Mouse (Mus musculus) heart, postnatal 14 days (tissue): Measurements from ENCODE around the gene Hipk4. TPM values are rescaled to one million over a fixed set of nuclear protein-coding genes. Genes with fewer than 3 reads are reported as not detected.

Experiments used
- DNase-seq, 2 experiments: peaks; one replicate each; pipeline ENCODE4 v3.0.0; 2021 to 2022
- intact Hi-C: fragments of 180-260 bp; cut with DNase I; formaldehyde crosslinking; loops from one replicate; pipeline ENCODE4 v1.15.1; 2025
- total RNA-seq, 2 experiments: library from RNA; stranded (reverse); gene quantifications; 2 replicates each; pipeline ENCODE4 v1.2.3; 2021

Hipk4 gene
- total RNA-seq, 2 experiments from 2014 or later, result 0.32 to 0.55 TPM

DNA sequence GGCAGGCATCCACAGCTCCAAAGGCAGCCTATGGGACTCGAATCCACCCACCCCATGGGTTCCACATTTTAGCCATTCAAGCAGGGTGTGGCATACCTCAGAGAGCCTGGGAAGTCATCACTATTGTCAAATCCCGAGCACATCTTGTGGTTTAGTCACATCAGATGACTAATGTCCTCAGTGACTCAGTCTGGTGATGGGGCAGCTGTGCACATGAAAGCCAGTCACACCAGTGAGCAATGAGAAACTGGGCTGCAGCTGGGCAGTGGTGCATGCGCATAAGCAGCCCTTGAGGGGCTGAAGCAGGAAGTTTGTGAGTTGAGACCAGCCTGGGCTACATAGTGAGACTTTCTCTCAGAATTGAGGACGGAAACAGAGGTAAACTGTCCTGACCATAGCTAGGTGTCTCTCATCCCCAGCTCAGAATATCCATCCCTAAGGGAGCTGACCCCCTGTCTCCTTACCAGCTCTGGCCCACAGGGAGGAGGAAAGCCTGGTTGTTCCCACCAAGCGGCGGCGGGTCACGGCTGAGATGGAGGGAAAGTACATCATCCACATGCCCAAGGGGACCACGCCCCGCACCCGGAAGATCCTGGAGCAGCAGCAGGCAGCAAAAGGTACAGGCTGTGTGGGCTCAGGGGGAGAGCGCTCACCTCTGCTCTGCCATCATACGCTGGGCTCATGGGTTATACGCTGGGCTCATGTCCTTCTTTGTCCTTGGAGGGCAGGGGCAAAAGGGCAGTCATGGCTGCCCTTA, 51.2 kb downstream of the Hipk4 start:
- intact Hi-C loops, result no loop called here

DNA sequence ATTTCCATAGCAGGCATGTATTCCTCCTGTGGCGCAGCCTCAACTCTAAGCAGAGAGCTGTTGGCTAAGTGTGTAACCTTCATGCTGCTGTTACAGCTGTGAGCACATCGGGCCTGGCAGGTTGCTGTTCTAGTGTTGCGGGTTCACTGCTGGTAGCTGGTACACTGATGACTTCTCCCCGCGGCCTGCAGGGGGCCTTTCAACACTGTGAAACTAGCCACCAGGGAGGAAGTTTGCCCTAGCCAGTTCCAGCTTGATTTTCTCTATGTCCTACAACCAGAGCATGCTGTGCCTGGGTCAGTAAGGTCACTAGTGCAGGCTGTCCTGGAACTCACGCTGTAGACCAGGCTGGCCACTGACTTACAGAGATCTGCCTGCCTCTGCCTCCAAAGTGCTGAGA, 53.8 kb downstream of the Hipk4 start:
- peak; percentile 36 to 61 for DNase-seq
- intact Hi-C loops, result loop anchor here (5.0 kb wide), 3 partner anchors 40 to 110 kb away; partner anchors contain the start of gene Zfp607b

More for the DNA sequence above, 51.2 kb downstream of the Hipk4 start:
- no peak for DNase-seq

DNA sequence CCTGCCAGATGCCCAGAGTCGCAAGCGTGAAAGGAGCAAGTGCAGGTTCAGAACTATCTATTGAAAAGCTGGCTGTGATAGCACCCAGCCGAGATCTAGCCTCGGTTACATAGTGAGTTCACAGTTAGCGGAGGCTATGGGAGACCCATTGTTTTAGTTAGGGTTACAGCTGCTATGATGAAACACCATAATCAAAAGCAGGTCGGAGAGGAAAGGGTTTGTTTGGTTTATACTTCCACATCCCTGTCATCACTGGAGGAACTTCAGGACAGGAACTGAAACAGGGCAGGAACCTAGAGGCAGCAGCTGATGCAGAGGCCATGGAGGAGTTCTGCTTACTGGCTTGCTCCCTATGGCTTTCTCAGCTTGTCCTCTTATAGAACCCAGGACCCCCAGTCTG, 54.5 kb downstream of the Hipk4 start:
- intact Hi-C loops, result loop anchor here (5.0 kb wide), 3 partner anchors 40 to 110 kb away; partner anchors contain the start of gene Zfp607b
- DNase-seq, result no peak

GRCm38 (mm10) chr7:27578465-27578864, 55.4 kb downstream of the Hipk4 start:
- DNase-seq, result no peak
- intact Hi-C loops, result loop anchor here (5.0 kb wide), 3 partner anchors 39 to 109 kb away; partner anchors contain the start of gene Zfp607b

DNA sequence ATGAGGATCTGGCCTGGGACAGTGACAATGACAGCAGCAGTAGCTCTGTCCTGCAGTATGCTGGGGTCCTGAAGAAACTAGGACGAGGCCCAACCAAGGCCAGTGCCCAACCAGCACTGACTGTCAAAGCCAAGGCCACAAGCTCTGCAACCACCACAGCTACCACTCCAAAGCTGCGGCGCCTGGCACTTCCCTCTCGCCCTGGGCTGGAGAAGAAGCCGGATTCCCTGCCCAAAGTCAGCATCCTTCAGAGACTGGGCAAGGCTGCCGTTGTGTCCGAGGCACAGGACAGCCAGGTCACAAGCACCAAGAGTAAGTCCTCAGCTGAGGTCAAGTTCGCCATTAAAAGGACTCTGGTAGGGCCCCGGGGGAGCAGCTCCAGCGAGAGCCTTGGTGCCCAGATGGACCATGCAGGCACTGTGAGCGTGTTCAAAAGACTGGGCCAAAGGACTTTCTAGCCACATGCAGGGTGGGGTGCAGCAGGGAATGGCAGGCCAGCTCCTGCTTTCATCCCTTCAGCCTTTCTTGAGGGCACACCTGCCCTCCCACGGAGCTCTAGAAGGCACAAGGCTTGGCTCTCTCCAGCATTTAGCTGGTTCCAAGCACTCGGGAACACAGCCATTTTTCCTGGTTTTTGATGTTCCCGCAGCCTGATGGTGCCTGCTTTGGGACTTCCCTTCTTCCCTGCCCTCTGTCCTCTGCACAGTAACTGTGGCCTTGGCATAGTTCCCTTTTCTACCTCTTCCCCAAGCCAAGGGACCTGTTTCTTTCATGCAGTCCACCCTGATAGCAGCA, 57.5 kb downstream of the Hipk4 start:
- intact Hi-C loops, result no loop called here
- no peak for DNase-seq

Other genes starting within 250 kb of the Hipk4 start
- 100 to 1,000 TPM; 354 to 358 TPM for gene Ltbp4, start 185.6 kb upstream of the Hipk4 start, total RNA-seq
- 1 to 10 TPM; 8.6 to 9.7 TPM for gene Shkbp1, start 167.2 kb upstream of the Hipk4 start, total RNA-seq
- gene Gm20479, start 165.8 kb upstream of the Hipk4 start, total RNA-seq, result under 1 TPM in 1 of 2 experiments, not detected in 1; 0.76 TPM
- gene Sptbn4, start 75.6 kb upstream of the Hipk4 start, total RNA-seq, result under 1 TPM; 0.14 to 0.20 TPM
- gene Blvrb, start 75.3 kb upstream of the Hipk4 start, total RNA-seq, result 10 to 100 TPM; 34.3 to 34.9 TPM
- gene Sertad3, start 49.5 kb upstream of the Hipk4 start, total RNA-seq, result 1 to 10 TPM; 7.6 to 8.5 TPM
- gene Sertad1, start 36.4 kb upstream of the Hipk4 start, total RNA-seq, result 10 to 100 TPM; 10.9 to 11.4 TPM
- 1 to 10 TPM; 1.4 to 2.8 TPM for gene Prx, start 23.9 kb upstream of the Hipk4 start, total RNA-seq
- 10 to 100 TPM; 29.0 to 31.8 TPM for gene Pld3, start 30.0 kb downstream of the Hipk4 start, total RNA-seq
- 10 to 100 TPM; 53.0 to 62.2 TPM for gene 2310022A10Rik, start 30.0 kb downstream of the Hipk4 start, total RNA-seq
- 100 to 1,000 TPM; 169 to 170 TPM for gene Akt2, start 68.3 kb downstream of the Hipk4 start, total RNA-seq
- gene Ttc9b, start 130.6 kb downstream of the Hipk4 start, total RNA-seq, result not detected
- gene Map3k10, start 151.3 kb downstream of the Hipk4 start, total RNA-seq, result 10 to 100 TPM; 17.0 to 22.4 TPM
- 1 to 10 TPM in 1 of 2 experiments, under 1 TPM in 1; 0.84 to 1.3 TPM for gene Zfp607b, start 166.1 kb downstream of the Hipk4 start, total RNA-seq
- gene Zfp60, start 208.1 kb downstream of the Hipk4 start, total RNA-seq, result 10 to 100 TPM in 1 of 2 experiments, 1 to 10 TPM in 1; 9.0 to 10.6 TPM